Mouse (Mus musculus): ENCODE data around the gene Olfr504.
"Not testable (repeated sequence)": the region's sequence is repeated elsewhere in the genome, so short reads cannot be mapped to it uniquely, and the experiment has no call there.

The Olfr504 gene

DNA sequence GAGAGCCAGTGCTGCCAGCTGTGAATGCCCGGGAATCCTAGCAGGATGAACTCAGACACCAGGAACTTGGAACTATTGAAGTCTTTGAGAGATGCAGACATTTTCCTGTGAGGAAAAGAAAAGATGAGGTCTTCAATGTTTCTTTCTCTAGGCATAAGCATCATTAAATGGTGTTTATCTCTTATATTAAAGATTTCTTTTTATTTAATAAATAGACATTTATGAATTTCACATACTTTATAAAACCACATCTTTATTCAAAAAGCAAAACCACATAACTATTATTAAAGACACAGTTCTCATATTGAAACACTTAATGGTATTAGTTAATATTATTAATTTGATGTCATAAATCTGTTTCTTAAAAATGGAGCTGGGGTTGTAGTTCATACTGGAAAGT, at the start of gene Olfr504:
TSS of gene Olfr504 (minus strand) at position 101 of the 400 bp plus-strand sequence.
- no peak for DNase-seq (ENCODE audit: low read depth, low spot score)

DNA sequence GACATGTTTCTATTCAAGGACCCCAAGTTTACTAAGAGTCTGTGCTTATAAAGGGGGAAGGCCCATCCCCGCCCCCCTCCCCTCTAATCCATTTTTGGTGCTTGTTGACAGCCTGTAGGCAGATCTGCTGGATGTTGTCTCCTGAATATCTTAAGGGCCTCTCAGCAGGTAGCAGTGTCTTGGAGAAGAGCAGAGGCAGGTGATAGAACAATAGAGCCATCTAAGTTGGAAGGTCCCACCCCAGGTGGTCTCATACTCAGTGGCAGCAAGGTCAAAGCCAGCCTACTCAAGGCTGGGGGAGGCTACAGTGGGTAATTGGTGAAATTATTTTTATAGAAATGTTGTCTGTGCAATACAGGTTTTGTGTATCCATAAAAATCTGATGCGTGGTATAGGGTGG, 48.5 kb upstream of the Olfr504 start:
- DNase-seq (ENCODE audit: low read depth, low spot score): no peak

DNA sequence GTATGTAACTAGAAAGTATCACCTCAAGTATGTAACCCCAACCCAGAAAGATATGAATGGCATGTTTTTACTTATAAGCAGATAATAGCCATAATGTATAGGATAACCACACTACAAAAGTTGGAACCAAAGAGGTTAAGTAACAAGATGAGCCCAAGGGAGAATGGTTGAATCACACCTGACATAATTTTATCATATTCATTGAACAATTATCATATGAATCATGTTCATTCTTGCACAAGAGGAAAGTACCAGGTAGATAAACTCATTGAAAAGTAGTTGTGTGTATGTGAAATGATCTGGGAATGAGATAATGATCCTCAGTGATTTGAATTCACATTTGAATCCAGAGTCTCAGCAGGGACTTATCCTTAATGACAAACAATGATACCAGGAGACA, 44.9 kb upstream of the Olfr504 start, which contains the start of gene Olfr506:
TSS of gene Olfr506 (plus strand) at position 301 of the 400 bp plus-strand sequence.
- DNase-seq (ENCODE audit: low read depth, low spot score): no peak

DNA sequence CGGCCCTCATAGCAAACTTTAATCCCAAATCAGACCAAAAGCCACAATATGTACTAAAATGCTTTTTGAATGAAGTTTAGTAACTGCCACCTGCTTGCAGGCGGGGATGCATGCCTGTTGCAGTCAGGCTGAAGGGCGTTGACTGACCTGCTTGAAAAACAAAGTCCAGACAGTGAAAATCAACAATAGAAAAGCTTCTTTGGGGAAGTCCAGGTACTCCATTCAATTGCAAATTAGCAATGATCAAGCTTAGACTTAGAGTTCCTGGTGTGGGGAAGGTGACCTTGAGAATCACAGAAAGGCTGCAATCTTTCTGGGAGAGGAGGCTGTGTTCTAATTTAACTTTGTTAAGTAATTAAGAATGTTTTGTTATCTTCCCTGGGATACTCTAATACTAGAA, 36.3 kb upstream of the Olfr504 start:
- not testable (repeated sequence) for DNase-seq (ENCODE audit: low read depth, low spot score)

DNA sequence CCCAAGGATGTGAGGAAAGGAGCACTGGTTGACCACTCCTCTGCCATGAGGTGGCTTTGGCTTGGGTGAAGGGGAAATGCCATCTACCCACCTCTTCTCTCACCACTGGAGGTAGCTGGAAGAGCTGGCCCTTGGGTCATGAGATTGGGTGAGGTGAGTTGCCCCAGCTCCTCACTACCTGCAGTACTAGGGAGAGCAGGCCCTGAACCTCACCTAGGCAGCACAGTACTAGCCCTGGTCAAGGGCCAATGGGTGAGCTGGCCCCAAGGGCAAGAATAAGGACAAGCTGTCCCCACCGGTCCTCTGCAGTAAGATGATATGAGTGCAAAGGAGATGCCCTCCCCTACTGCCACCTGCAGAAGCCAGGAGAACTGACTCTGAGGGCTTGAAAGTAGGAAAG, 24.2 kb upstream of the Olfr504 start:
- no peak for DNase-seq (ENCODE audit: low read depth, low spot score)

GRCm38 (mm10) chr7:108544227-108544626, 21.4 kb downstream of the Olfr504 start, which contains the start of gene Olfr503:
Gene Olfr503, plus strand, starts transcription at chr7:108544527.
- not testable (repeated sequence) for DNase-seq (ENCODE audit: low read depth, low spot score)

DNA sequence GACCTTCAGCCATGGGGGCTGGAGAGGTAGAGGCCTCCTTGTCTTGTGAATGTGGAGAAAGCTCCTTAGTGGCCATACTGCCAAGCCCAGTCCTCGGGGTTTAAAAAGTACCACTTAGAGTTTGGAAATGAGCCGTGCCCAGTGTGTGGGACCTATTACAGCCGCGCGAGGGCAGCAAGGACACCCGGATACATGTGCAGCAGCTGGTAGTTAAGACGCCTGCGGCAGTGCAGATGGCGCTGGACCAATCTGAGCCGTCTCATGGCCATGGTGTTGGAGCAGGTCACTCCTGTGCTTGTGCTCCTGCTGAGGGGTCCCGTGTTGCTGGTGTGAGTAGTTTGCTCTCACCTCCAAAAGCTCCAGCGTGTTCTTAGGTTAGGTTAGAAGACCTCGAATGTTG, 23.2 kb downstream of the Olfr504 start:
- DNase-seq (ENCODE audit: low read depth, low spot score): no peak

- no peak for DNase-seq (ENCODE audit: low read depth, low spot score)
Measured at GRCm38 (mm10) chr7:108524965-108525364, 40.6 kb downstream of the Olfr504 start, which contains the start of gene Olfr502. Gene Olfr502, minus strand, starts transcription at chr7:108525065.

Measured in embryo, embryonic 11.5 days (tissue).